Mouse (Mus musculus) G1E (cell line): ENCODE results near the gene Dip2b. TPM values are rescaled to one million over a fixed set of nuclear protein-coding genes. Genes with fewer than 3 reads are reported as not detected.

Source experiments
- ATAC-seq: 2 replicates; pipeline ENCODE4 v1.8.0; 2016; ENCODE audit warnings: mild to moderate bottlenecking; ENCODE audit not compliant: insufficient number of reproducible peaks, poor library complexity, low FRiP score, severe bottlenecking; ENCODE audit errors: extremely low read depth
- DNase-seq: peaks from one replicate; pipeline ENCODE4 v3.0.0; 2012; ENCODE audit warnings: low spot score
- H3K27me3 ChIP-seq: 2 replicates; pipeline ENCODE4 v1.6.1; 2012; ENCODE audit warnings: mild to moderate bottlenecking, low read length, inconsistent platforms; ENCODE audit not compliant: insufficient read depth
- H3K36me3 ChIP-seq: replicated peaks from 2 replicates; pipeline ENCODE3; 2012; ENCODE audit warnings: mild to moderate bottlenecking, inconsistent platforms
- H3K4me1 ChIP-seq: 2 replicates; pipeline ENCODE4 v1.6.1; 2012; ENCODE audit warnings: low read depth, low read length, inconsistent platforms, mixed read lengths; ENCODE audit not compliant: insufficient read depth
- H3K4me3 ChIP-seq: 2 replicates; pipeline ENCODE4 v1.5.1; 2012; ENCODE audit warnings: low read depth, mild to moderate bottlenecking, inconsistent platforms, low read length, moderate library complexity, mixed read lengths
- H3K9me3 ChIP-seq: replicated peaks from 2 replicates; pipeline ENCODE4 v1.6.1; 2012; ENCODE audit warnings: inconsistent platforms
- CTCF ChIP-seq: IDR thresholded peaks from 2 replicates; pipeline ENCODE4 v1.5.1; 2012; ENCODE audit warnings: low read depth, low read length, inconsistent platforms, mixed read lengths
- GATA1 ChIP-seq: IDR thresholded peaks from 2 replicates; pipeline ENCODE4 v1.6.1; 2012; ENCODE audit warnings: borderline replicate concordance, low read length, inconsistent platforms, mixed read lengths
- GATA2 ChIP-seq: IDR thresholded peaks from 2 replicates; pipeline ENCODE4 v1.6.1; 2012; ENCODE audit warnings: low read depth, low read length, inconsistent platforms, borderline replicate concordance
- POLR2AphosphoS5 ChIP-seq: IDR thresholded peaks from 2 replicates; pipeline ENCODE4 v1.6.1; 2012; ENCODE audit warnings: low read depth, low read length, inconsistent platforms; ENCODE audit not compliant: insufficient replicate concordance
- TAL1 ChIP-seq: conservative IDR thresholded peaks from 2 replicates; pipeline ENCODE4 v1.6.1; 2012; ENCODE audit warnings: low read depth, low read length, inconsistent platforms, mixed read lengths
- polyA plus RNA-seq: library from polyadenylated mRNA; stranded (reverse); fragments of >175 nt; gene quantifications from 2 replicates; pipeline ENCODE4 v1.2.3, GENCODE M21; 2012
- total RNA-seq, 2 experiments: library from RNA; stranded (forward) in 1 of 2; stranded (reverse) in 1 of 2; fragments of 200-1000 nt in 1 of 2; fragments of >200 nt in 1 of 2; fragmentation: Nextera tagmentation in 1 of 2; gene quantifications; 2 replicates each; pipeline ENCODE4 v1.2.3; 2014 to 2017

The Dip2b gene
- total and polyA plus RNA-seq, 3 experiments: 4.4 to 36.8 (median 21.8) TPM

- Histone ChIP-seq H3K9me3 (no peaks in the 10 kb centered on the region), H3K4me3 (no peak overlapping the region), H3K36me3 (peaks cover 24% of the 10 kb centered on the region), H3K27me3 (no peaks in the 10 kb centered on the region), H3K4me1 (peaks cover 9% of the 10 kb centered on the region)
- no peak for TF ChIP-seq GATA2
- TF ChIP-seq TAL1: no peak
- no peak for TF ChIP-seq GATA1
- TF ChIP-seq CTCF: no peak
- no peak for TF ChIP-seq POLR2AphosphoS5
- DNase-seq (no peak), ATAC-seq (no peak)
Measured at GRCm38 (mm10) chr15:100089645-100090053, 51.2 kb downstream of the Dip2b start.

- Histone ChIP-seq H3K27me3 (no peaks in the 10 kb centered on the region), H3K9me3 (no peaks in the 10 kb centered on the region), H3K4me3 (no peak overlapping the region), H3K36me3 (peaks cover 25% of the 10 kb centered on the region), H3K4me1 (peaks cover 6% of the 10 kb centered on the region; the same call in 1 of the 2 replicates)
- DNase-seq (no peak), ATAC-seq (no peak)
- TF ChIP-seq TAL1 (no peak), GATA2 (no peak), GATA1 (no peak)
Measured at GRCm38 (mm10) chr15:100091818-100092217, 53.4 kb downstream of the Dip2b start.

- Histone ChIP-seq H3K27me3 (no peaks in the 10 kb centered on the region), H3K4me1 (peaks cover 6% of the 10 kb centered on the region; the same call in 1 of the 2 replicates), H3K4me3 (no peak overlapping the region), H3K9me3 (no peaks in the 10 kb centered on the region), H3K36me3 (peaks cover 28% of the 10 kb centered on the region)
- TF ChIP-seq TAL1: no peak
- TF ChIP-seq GATA2: no peak
- no peak for TF ChIP-seq POLR2AphosphoS5
- no peak for TF ChIP-seq GATA1
- TF ChIP-seq CTCF: no peak
- DNase-seq (no peak), ATAC-seq (no peak)
Measured at GRCm38 (mm10) chr15:100092258-100092657, 53.8 kb downstream of the Dip2b start.

- no peak for ATAC-seq
- TF ChIP-seq TAL1 (no peak), GATA1 (no peak), CTCF (no peak), GATA2 (no peak), POLR2AphosphoS5 (no peak)
- no peaks in the 10 kb centered on the region for H3K9me3 ChIP-seq
- peaks cover 3% of the 10 kb centered on the region; the same call in 1 of the 2 replicates for H3K4me1 ChIP-seq
- DNase-seq: no peak
- H3K27me3 ChIP-seq: no peaks in the 10 kb centered on the region
- peaks cover 22% of the 10 kb centered on the region for H3K36me3 ChIP-seq
- H3K4me3 ChIP-seq: no peak overlapping the region
Measured at GRCm38 (mm10) chr15:100096587-100097428, 58.3 kb downstream of the Dip2b start.

GRCm38 (mm10) chr15:100100336-100100735 lies 61.9 kb downstream of the Dip2b start:
- no peaks in the 10 kb centered on the region for H3K9me3 ChIP-seq
- no peak for ATAC-seq

GRCm38 (mm10) chr15:100101206-100101605 lies 62.7 kb downstream of the Dip2b start:
- Histone ChIP-seq H3K4me3 (no peak overlapping the region), H3K9me3 (no peaks in the 10 kb centered on the region), H3K27me3 (no peaks in the 10 kb centered on the region), H3K36me3 (peaks cover 9% of the 10 kb centered on the region), H3K4me1 (peaks cover 9% of the 10 kb centered on the region)
- no peak for DNase-seq
- no peak for ATAC-seq
- TF ChIP-seq GATA2 (no peak), TAL1 (no peak), GATA1 (no peak), CTCF (no peak), POLR2AphosphoS5 (no peak)

More at GRCm38 (mm10) chr15:100100336-100100735, 61.9 kb downstream of the Dip2b start:
- Histone ChIP-seq H3K36me3 (peaks cover 10% of the 10 kb centered on the region), H3K4me3 (no peak overlapping the region), H3K27me3 (no peaks in the 10 kb centered on the region), H3K4me1 (peaks cover 9% of the 10 kb centered on the region)
- no peak for DNase-seq
- TF ChIP-seq CTCF: no peak
- TF ChIP-seq GATA1: no peak
- no peak for TF ChIP-seq TAL1
- no peak for TF ChIP-seq POLR2AphosphoS5
- TF ChIP-seq GATA2: no peak
